Mouse (Mus musculus) left cerebral cortex, adult 11 months (tissue): ENCODE measurements around the gene Tesc.

Source experiments
- DNase-seq: peaks from one replicate; pipeline ENCODE4 v3.0.0; 2022; ENCODE audit warnings: low spot score

Gene Tesc

DNA sequence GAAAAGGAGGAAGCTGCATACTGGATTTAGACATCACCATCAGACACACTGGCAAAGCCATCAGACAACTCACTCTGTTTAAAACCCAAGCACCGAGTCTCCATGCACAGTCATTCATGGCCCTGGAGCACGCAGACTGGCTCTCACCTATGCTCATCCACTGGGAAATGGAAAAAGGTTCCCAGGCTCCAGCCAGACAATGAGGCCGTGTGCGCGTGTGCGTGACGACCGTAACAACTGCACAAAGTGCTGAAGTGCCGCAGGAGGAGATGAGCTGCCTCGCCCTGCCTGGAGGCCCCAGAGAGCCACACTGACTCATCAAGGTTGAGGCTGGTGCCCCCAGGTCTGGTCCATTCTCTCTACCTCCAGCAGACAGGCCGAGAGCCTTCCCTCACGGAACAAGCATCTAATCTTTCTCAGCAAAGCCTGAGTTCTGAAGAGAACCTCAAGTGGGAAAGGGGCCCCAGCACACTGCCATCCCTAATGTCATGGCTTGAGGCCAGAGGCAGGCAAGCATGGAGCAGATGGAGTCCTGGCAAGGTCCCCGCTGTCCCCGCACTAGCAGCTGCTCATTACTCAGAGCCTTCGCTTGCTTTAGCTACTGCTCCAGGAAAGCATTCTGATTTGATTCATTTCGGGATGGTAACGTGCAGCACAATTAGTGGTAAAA, 80.7 kb downstream of the Tesc start:
- DNase-seq = no peak

DNA sequence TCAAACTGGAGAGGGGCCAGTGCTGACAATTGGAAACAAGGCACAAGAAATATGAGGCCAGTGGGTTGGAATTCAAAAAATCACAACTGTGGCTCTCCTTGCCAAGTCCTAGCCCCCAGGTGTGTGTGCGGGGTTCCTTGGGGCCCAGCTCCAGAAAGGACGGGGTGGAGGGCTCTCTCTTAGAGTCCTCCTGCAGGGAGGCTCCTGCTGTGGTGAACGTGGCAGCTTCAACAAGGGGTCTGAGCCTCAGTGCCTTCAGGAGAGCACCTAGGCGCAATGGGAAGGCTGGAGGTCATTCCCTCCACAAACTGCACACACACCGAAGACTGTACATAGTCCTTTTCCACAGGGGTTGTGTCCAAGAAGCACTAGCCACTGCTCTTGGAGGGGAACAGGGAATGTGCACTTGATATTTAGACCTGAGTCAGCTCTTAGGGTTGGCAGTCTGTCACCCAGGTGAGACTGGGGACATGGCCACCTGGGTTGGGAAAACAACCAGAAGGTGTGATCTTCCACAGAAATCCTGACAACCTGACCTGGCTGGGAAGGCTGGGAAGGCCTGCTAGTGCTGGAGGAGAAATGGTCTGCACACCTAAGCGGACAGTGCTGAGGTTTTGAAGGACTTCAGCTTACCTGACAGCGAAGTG, 81.4 kb downstream of the Tesc start:
- no peak for DNase-seq
